Mouse (Mus musculus) lung, adult 2 months (tissue): ENCODE results near the gene Lbx2.

ENCODE experiments used
- CTCF ChIP-seq: fragments of 200-500 bp; IDR thresholded peaks from 2 replicates; pipeline ENCODE4 v1.5.1; 2011; ENCODE audit warnings: mild to moderate bottlenecking, low read length, control low read depth; ENCODE audit not compliant: insufficient read depth
- POLR2A ChIP-seq: fragments of 200-500 bp; IDR thresholded peaks from 2 replicates; pipeline ENCODE4 v1.6.1; 2011; ENCODE audit warnings: low read depth, mild to moderate bottlenecking, control low read depth, low read length, borderline replicate concordance; ENCODE audit errors: extremely low read depth

DNA sequence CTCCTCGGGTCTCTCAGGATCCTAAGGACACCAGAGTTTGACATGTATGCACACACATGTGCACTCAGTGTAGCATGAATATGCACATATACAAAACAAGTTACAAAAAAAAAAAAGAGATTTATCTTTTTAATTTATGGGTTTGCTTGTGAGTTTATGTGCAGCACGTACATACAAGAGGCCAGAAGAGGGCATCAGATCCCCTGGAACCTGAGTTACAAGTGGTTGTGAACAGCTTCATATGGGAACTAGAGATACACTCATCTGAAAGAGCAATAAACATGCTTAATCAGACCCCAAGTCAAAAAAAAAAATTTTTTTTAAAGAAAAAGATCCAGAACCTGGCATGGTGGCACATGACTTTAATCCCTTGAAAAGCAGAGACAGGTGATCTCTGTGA is 11.2 kb upstream of the Lbx2 start:
- TF ChIP-seq CTCF (0 out of 2 replicates have a peak, but pooled peaks have one; percentile 1), POLR2A (no peak)
